Mouse (Mus musculus): Measurements from ENCODE around the gene Lman2. TPM values are rescaled to one million over a fixed set of nuclear protein-coding genes. Genes with fewer than 3 reads are reported as not detected.

Lman2 gene
- total RNA-seq, 2 experiments from 2014 or later: 58.3 to 58.8 TPM

- no peak for DNase-seq (ENCODE audit: low spot score in 2 of 2)
These were observed 34.4 kb downstream of the Lman2 start for GRCm38 (mm10) chr13:55328171-55328570.

- DNase-seq (ENCODE audit: low spot score in 2 of 2): peak; percentile 67 to 81
These were observed 35.0 kb downstream of the Lman2 start for GRCm38 (mm10) chr13:55327633-55328032.

- DNase-seq (ENCODE audit: low spot score in 2 of 2): no peak
These were observed 35.4 kb downstream of the Lman2 start for GRCm38 (mm10) chr13:55327169-55327568.

- no peak for DNase-seq (ENCODE audit: low spot score in 2 of 2)
These were observed 37.0 kb downstream of the Lman2 start for GRCm38 (mm10) chr13:55325596-55325995.

DNA sequence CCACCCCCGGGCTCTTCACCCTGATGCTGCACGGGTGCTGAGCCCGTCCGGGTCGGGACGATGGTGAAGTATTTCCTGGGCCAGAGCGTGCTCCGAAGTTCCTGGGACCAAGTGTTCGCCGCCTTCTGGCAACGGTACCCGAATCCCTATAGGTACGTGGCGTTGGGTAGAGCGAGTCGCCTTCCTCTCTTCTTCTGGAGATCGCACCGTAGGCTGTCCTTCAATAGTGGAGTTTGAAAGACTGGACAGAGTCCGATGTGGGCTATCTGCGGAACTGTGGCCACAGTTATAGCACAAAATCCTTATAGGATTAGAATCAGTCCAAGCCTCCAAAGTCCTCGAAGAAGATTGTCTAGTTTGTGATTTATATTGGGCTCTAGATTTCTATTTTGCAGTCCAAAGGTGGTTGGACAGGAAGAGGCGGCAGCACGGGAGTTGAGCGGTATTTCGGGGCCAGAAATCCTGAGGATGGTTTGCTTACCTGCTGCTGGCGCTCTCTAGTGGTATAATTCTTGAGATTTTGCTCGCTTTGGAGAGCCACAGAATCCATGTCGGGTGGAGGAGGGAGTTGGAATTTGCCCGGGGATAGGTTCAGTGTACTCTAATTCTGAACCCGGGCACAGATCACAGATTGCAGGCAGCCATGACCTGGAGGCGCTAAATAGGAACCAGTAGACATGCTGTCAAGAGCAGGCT lies 40.3 kb downstream of the Lman2 start:
- DNase-seq (ENCODE audit: low spot score in 2 of 2): no peak

- peak; percentile 84 to 90 for DNase-seq (ENCODE audit: low spot score in 2 of 2)
These were observed 41.0 kb downstream of the Lman2 start, which contains the start of gene Rab24 for GRCm38 (mm10) chr13:55321434-55322129. Gene Rab24, minus strand, starts transcription at chr13:55321946.

GRCm38 (mm10) chr13:55319931-55320533 lies 42.6 kb downstream of the Lman2 start, which contains the start of gene Prelid1:
Gene Prelid1, plus strand, starts transcription at chr13:55320500.
- no peak for DNase-seq (ENCODE audit: low spot score in 2 of 2)

DNA sequence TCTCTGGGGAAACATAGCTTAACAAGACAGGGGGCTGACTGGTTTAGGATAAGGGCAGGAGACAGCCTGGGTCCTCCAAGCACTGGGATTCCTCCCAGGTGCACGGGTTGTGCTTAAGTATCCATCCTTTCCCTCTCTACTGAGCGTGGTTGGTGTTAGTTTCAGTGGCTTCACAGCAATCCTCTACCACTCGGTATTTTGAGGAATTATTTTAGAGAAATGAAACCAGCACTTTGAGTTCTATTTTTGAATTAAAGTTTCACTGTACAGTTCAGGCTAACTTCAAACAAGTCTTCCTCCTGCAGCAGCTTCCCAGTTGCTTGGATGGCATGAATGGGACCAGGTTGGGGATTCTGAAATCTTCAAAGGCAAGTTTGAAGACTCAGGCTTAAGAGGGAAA lies 44.2 kb downstream of the Lman2 start:
- no peak for DNase-seq (ENCODE audit: low spot score in 2 of 2)

GRCm38 (mm10) chr13:55314891-55315412 lies 47.6 kb downstream of the Lman2 start:
- DNase-seq (ENCODE audit: low spot score in 2 of 2): no peak

DNA sequence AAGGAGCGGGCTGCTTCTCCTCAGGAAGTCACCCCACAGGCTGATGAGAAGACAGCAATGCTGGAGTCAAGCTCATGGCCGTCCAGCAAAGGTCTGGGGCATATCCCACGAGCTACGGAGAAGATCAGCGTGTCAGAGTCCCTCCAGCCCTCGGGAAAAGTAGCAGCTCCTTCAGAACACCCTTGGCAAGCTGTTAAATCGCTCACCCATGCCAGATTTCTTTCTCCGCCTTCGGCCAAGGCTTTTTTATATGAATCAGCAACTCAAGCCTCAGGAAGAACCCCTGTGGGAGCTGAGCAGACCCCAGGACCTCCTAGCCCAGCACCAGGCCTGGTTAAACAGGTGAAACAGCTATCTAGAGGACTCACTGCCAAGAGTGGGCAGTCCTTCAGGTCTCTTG lies 49.5 kb downstream of the Lman2 start:
- no peak for DNase-seq (ENCODE audit: low spot score in 2 of 2)

GRCm38 (mm10) chr13:55312028-55312630 lies 50.5 kb downstream of the Lman2 start:
- no peak for DNase-seq (ENCODE audit: low spot score in 2 of 2)

GRCm38 (mm10) chr13:55300913-55301312 lies 61.7 kb downstream of the Lman2 start:
- DNase-seq (ENCODE audit: low spot score in 2 of 2): no peak

DNA sequence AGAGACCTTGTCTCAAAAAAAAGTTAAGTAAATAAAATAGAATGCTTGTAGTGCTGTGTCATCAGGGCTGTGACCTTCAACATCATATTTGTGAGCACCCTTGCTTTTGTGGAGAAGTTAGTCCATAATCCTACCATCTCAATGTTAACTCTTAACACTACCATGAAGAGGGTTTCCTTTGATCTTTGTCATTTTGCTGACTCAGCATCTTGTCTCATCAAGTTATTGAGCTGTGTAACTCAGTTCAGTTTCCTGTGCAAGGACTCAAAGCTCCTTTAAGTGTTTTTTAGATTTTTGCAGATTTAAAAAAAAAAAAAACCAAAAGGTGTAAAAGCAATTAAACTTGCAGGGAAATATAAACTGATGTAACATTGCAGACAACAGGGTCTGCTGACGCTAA lies 65.8 kb downstream of the Lman2 start:
- DNase-seq (ENCODE audit: low spot score in 2 of 2): no peak

Other genes with a start within 250 kb of the Lman2 start
- gene Gm17617, start 229.2 kb downstream of the Lman2 start, total RNA-seq (2021): not detected
- 10 to 100 TPM; 46.1 to 46.6 TPM for gene Fgfr4, start 210.1 kb downstream of the Lman2 start, total RNA-seq (2021)
- 100 to 1,000 TPM; 114 to 127 TPM for gene Nsd1, start 153.0 kb downstream of the Lman2 start, total RNA-seq (2021)
- gene Prelid1, start 42.3 kb downstream of the Lman2 start, total RNA-seq (2021): 100 to 1,000 TPM; 120 to 136 TPM
- 10 to 100 TPM; 48.4 to 53.9 TPM for gene Rab24, start 40.8 kb downstream of the Lman2 start, total RNA-seq (2021)
- gene Mxd3, start 33.0 kb downstream of the Lman2 start, total RNA-seq (2021): 10 to 100 TPM; 15.3 to 18.7 TPM
- gene Rgs14, start 6.9 kb upstream of the Lman2 start, total RNA-seq (2021): 1 to 10 TPM in 1 of 2 experiments, under 1 TPM in 1; 0.88 to 1.1 TPM
- not detected for gene Slc34a1, start 35.4 kb upstream of the Lman2 start, total RNA-seq (2021)
- not detected for gene Pfn3, start 52.4 kb upstream of the Lman2 start, total RNA-seq (2021)
- gene F12, start 64.0 kb upstream of the Lman2 start, total RNA-seq (2021): under 1 TPM; 0.22 to 0.70 TPM
- 10 to 100 TPM; 32.9 TPM for gene Grk6, start 82.3 kb upstream of the Lman2 start, total RNA-seq (2021)
- gene Prr7, start 101.5 kb upstream of the Lman2 start, total RNA-seq (2021): 1 to 10 TPM; 4.3 to 4.7 TPM
- gene Dbn1, start 125.3 kb upstream of the Lman2 start, total RNA-seq (2021): 100 to 1,000 TPM; 127 to 147 TPM
- gene Pdlim7, start 150.9 kb upstream of the Lman2 start, total RNA-seq (2021): 100 to 1,000 TPM; 304 to 308 TPM
- 1 to 10 TPM; 3.1 to 3.3 TPM for gene Dok3, start 166.5 kb upstream of the Lman2 start, total RNA-seq (2021)
- gene Ddx41, start 173.9 kb upstream of the Lman2 start, total RNA-seq (2021): 10 to 100 TPM; 19.9 to 20.9 TPM
- 10 to 100 TPM; 36.5 to 38.3 TPM for gene Fam193b, start 208.3 kb upstream of the Lman2 start, total RNA-seq (2021)
- gene Tmed9, start 210.9 kb upstream of the Lman2 start, total RNA-seq (2021): 100 to 1,000 TPM; 149 to 150 TPM
- 10 to 100 TPM; 11.0 to 12.1 TPM for gene B4galt7, start 237.1 kb upstream of the Lman2 start, total RNA-seq (2021)